Mouse (Mus musculus): Measurements from ENCODE around the gene Oxct2a. TPM values are rescaled to one million over a fixed set of nuclear protein-coding genes. Genes with fewer than 3 reads are reported as not detected.

Oxct2a gene
- polyA plus RNA-seq, 2 experiments, result 0.08 TPM; not detected in 1

GRCm38 (mm10) chr4:123314497-123314896 lies 8.9 kb downstream of the Oxct2a start:
- no peak overlapping the region for H3K4me3 ChIP-seq (ENCODE audit: insufficient read depth in 1 of 2, low read depth in 2 of 2, low read length in 2 of 2)
- no peak for TF ChIP-seq CTCF (IDR thresholded peaks at IDR 0.05; ENCODE audit: low read depth)
- TF ChIP-seq EP300 (IDR thresholded peaks at IDR 0.05; ENCODE audit: low read depth), result no peak
- no peak overlapping the region for H3K27ac ChIP-seq
- H3K9me3 ChIP-seq (ENCODE audit: control insufficient read depth, low read length), result no peaks in the 10 kb centered on the region
- H3K4me2 ChIP-seq (ENCODE audit: low read depth), result no peak overlapping the region
- H3K27me3 ChIP-seq (ENCODE audit: control insufficient read depth, insufficient read depth, low read length), result no peaks in the 10 kb centered on the region
- DNase-seq (ENCODE audit: low read depth in 3 of 3, low spot score in 3 of 3) (no peak), ATAC-seq (ENCODE audit: insufficient read depth) (no peak)
- no peak overlapping the region for H3K9ac ChIP-seq (replicated peaks)
- H3K36me3 ChIP-seq (replicated peaks; ENCODE audit: control insufficient read depth, insufficient read depth, low read depth), result no peaks in the 10 kb centered on the region
- peaks cover 0 to 7% of the 10 kb centered on the region in 2 experiments; a peak in 2 of 4 replicates for H3K4me1 ChIP-seq (replicated peaks; ENCODE audit: control insufficient read depth in 2 of 2, insufficient read depth in 2 of 2, low read length in 1 of 2)
- WGBS (ENCODE audit: insufficient replicate concordance), result 59% methylated on average over 3 of the region's 3 CpGs

GRCm38 (mm10) chr4:123313010-123313409 lies 10.4 kb downstream of the Oxct2a start:
- no peak overlapping the region for H3K4me3 ChIP-seq (ENCODE audit: insufficient read depth in 1 of 2, low read depth in 2 of 2, low read length in 2 of 2)
- H3K9me3 ChIP-seq (ENCODE audit: control insufficient read depth, low read length), result no peaks in the 10 kb centered on the region
- TF ChIP-seq EP300 (IDR thresholded peaks at IDR 0.05; ENCODE audit: low read depth), result no peak
- TF ChIP-seq CTCF (IDR thresholded peaks at IDR 0.05; ENCODE audit: low read depth), result no peak
- no peak overlapping the region for H3K4me2 ChIP-seq (ENCODE audit: low read depth)
- H3K36me3 ChIP-seq (replicated peaks; ENCODE audit: control insufficient read depth, insufficient read depth, low read depth), result no peaks in the 10 kb centered on the region
- H3K27me3 ChIP-seq (ENCODE audit: control insufficient read depth, insufficient read depth, low read length), result no peaks in the 10 kb centered on the region
- no peak overlapping the region for H3K9ac ChIP-seq (replicated peaks)
- DNase-seq (ENCODE audit: low read depth in 3 of 3, low spot score in 3 of 3) (no peak), ATAC-seq (ENCODE audit: insufficient read depth) (peak; percentile 42)
- peaks cover 0 to 7% of the 10 kb centered on the region in 2 experiments; a peak in 2 of 4 replicates for H3K4me1 ChIP-seq (replicated peaks; ENCODE audit: control insufficient read depth in 2 of 2, insufficient read depth in 2 of 2, low read length in 1 of 2)
- WGBS (ENCODE audit: insufficient replicate concordance), result 16% methylated on average over 6 of the region's 6 CpGs
- no peak overlapping the region for H3K27ac ChIP-seq

GRCm38 (mm10) chr4:123311845-123312244 lies 11.6 kb downstream of the Oxct2a start:
- WGBS (ENCODE audit: insufficient replicate concordance), result 74% methylated on average over 7 of the region's 7 CpGs

GRCm38 (mm10) chr4:123308292-123308691 lies 15.1 kb downstream of the Oxct2a start:
- ATAC-seq (ENCODE audit: insufficient read depth) (no peak), DNase-seq (ENCODE audit: low read depth in 3 of 3, low spot score in 3 of 3) (no peak)
- Histone ChIP-seq H3K4me1 (replicated peaks; ENCODE audit: control insufficient read depth in 2 of 2, insufficient read depth in 2 of 2, low read length in 1 of 2) (peaks cover 0 to 5% of the 10 kb centered on the region in 2 experiments; a peak in 2 of 4 replicates), H3K9ac (replicated peaks) (no peak overlapping the region), H3K9me3 (ENCODE audit: control insufficient read depth, low read length) (no peaks in the 10 kb centered on the region; the same call in 1 of the 2 replicates), H3K4me2 (ENCODE audit: low read depth) (no peak overlapping the region), H3K4me3 (ENCODE audit: insufficient read depth in 1 of 2, low read depth in 2 of 2, low read length in 2 of 2) (no peak overlapping the region), H3K27me3 (ENCODE audit: control insufficient read depth, insufficient read depth, low read length) (no peaks in the 10 kb centered on the region), H3K27ac (no peak overlapping the region), H3K36me3 (replicated peaks; ENCODE audit: control insufficient read depth, insufficient read depth, low read depth) (peaks cover 13% of the 10 kb centered on the region)
- TF ChIP-seq CTCF (IDR thresholded peaks at IDR 0.05; ENCODE audit: low read depth), result no peak
- TF ChIP-seq EP300 (IDR thresholded peaks at IDR 0.05; ENCODE audit: low read depth), result no peak
- 42% methylated on average over 3 of the region's 3 CpGs for WGBS (ENCODE audit: insufficient replicate concordance)

More at GRCm38 (mm10) chr4:123311845-123312244, 11.6 kb downstream of the Oxct2a start:
- H3K4me3 ChIP-seq (ENCODE audit: insufficient read depth in 1 of 2, low read depth in 2 of 2, low read length in 2 of 2), result no peak overlapping the region
- no peaks in the 10 kb centered on the region for H3K36me3 ChIP-seq (replicated peaks; ENCODE audit: control insufficient read depth, insufficient read depth, low read depth)
- no peak overlapping the region for H3K4me2 ChIP-seq (ENCODE audit: low read depth)
- TF ChIP-seq CTCF (IDR thresholded peaks at IDR 0.05; ENCODE audit: low read depth) (no peak), EP300 (IDR thresholded peaks at IDR 0.05; ENCODE audit: low read depth) (no peak)
- H3K27ac ChIP-seq, result no peak overlapping the region
- no peak overlapping the region for H3K9ac ChIP-seq (replicated peaks)
- peaks cover 0 to 7% of the 10 kb centered on the region in 2 experiments; a peak in 2 of 4 replicates for H3K4me1 ChIP-seq (replicated peaks; ENCODE audit: control insufficient read depth in 2 of 2, insufficient read depth in 2 of 2, low read length in 1 of 2)
- ATAC-seq (ENCODE audit: insufficient read depth) (no peak), DNase-seq (ENCODE audit: low read depth in 3 of 3, low spot score in 3 of 3) (no peak)
- H3K27me3 ChIP-seq (ENCODE audit: control insufficient read depth, insufficient read depth, low read length), result no peaks in the 10 kb centered on the region
- no peaks in the 10 kb centered on the region for H3K9me3 ChIP-seq (ENCODE audit: control insufficient read depth, low read length)

GRCm38 (mm10) chr4:123306999-123307398 lies 16.4 kb downstream of the Oxct2a start:
- Histone ChIP-seq H3K4me2 (ENCODE audit: low read depth) (no peak overlapping the region), H3K4me3 (ENCODE audit: insufficient read depth in 1 of 2, low read depth in 2 of 2, low read length in 2 of 2) (no peak overlapping the region), H3K4me1 (replicated peaks; ENCODE audit: control insufficient read depth in 2 of 2, insufficient read depth in 2 of 2, low read length in 1 of 2) (no peaks in the 10 kb centered on the region), H3K9ac (replicated peaks) (no peak overlapping the region), H3K9me3 (ENCODE audit: control insufficient read depth, low read length) (no peaks in the 10 kb centered on the region; the same call in 1 of the 2 replicates), H3K36me3 (replicated peaks; ENCODE audit: control insufficient read depth, insufficient read depth, low read depth) (peaks cover 26% of the 10 kb centered on the region), H3K27ac (no peak overlapping the region), H3K27me3 (ENCODE audit: control insufficient read depth, insufficient read depth, low read length) (no peaks in the 10 kb centered on the region)
- WGBS (ENCODE audit: insufficient replicate concordance), result 88% methylated on average over 10 of the region's 10 CpGs
- ATAC-seq (ENCODE audit: insufficient read depth), result no peak
- no peak for DNase-seq (ENCODE audit: low read depth in 3 of 3, low spot score in 3 of 3)
- TF ChIP-seq EP300 (IDR thresholded peaks at IDR 0.05; ENCODE audit: low read depth), result no peak
- no peak for TF ChIP-seq CTCF (IDR thresholded peaks at IDR 0.05; ENCODE audit: low read depth)

All from liver, embryonic 14.5 days (tissue).